Mouse (Mus musculus) gastrocnemius, postnatal 36 days (tissue): Measurements from ENCODE around the gene Cygb. TPM values are rescaled to one million over a fixed set of nuclear protein-coding genes. Genes with fewer than 3 reads are reported as not detected.
"Not testable (repeated sequence)": the region's sequence is repeated elsewhere in the genome, so short reads cannot be mapped to it uniquely, and the experiment has no call there.

Source experiments
- DNase-seq, 2 experiments: peaks; one replicate each; pipeline ENCODE4 v3.0.0; 2022
- intact Hi-C: fragments of 180-260 bp; cut with DNase I; formaldehyde crosslinking; loops from one replicate; pipeline ENCODE4 v1.15.1; 2025
- total RNA-seq, 2 experiments: library from RNA; stranded (reverse); gene quantifications; 2 replicates each; pipeline ENCODE4 v1.2.3; 2021

Cygb gene
- total RNA-seq, 2 experiments from 2014 or later = 8.4 to 13.6 TPM

- intact Hi-C loops = no loop called here
- DNase-seq = peak; percentile 77 to 84
Measured at GRCm38 (mm10) chr11:116621258-116621704, 32.8 kb downstream of the Cygb start.

GRCm38 (mm10) chr11:116620559-116621253, 33.4 kb downstream of the Cygb start:
- intact Hi-C loops = no loop called here

GRCm38 (mm10) chr11:116620073-116620472, 34.0 kb downstream of the Cygb start:
- DNase-seq = no peak
- intact Hi-C loops = no loop called here

More at GRCm38 (mm10) chr11:116620559-116621253, 33.4 kb downstream of the Cygb start:
- DNase-seq = no peak

- DNase-seq = no peak
- intact Hi-C loops = no loop called here
Measured at GRCm38 (mm10) chr11:116619561-116619960, 34.6 kb downstream of the Cygb start.

GRCm38 (mm10) chr11:116619156-116619555, 35.0 kb downstream of the Cygb start:
- DNase-seq = no peak

DNA sequence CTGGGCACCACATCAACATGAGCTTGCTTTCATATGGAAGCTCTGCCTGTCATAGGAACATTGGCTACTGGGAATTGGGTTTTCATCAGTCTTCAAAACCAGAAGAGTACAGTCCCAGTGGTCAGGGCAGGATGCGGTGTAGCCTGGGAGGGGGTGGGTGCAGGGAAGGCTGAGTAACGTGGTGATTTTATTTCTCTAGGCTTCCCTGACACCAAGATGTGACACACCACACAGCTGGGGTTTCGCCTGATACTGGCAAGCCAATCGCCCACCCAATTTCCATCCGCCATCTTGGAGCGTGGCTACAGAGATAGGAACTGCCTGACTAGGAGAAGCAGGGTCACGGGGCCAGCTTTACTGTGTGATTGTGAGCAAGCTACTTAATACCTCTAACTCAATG, 35.4 kb downstream of the Cygb start:
- intact Hi-C loops = no loop called here

More at GRCm38 (mm10) chr11:116619156-116619555, 35.0 kb downstream of the Cygb start:
- intact Hi-C loops = no loop called here

GRCm38 (mm10) chr11:116617641-116618040, 36.5 kb downstream of the Cygb start:
- DNase-seq = no peak

More for the DNA sequence above, 35.4 kb downstream of the Cygb start:
- DNase-seq = no peak

GRCm38 (mm10) chr11:116616438-116617118, 37.5 kb downstream of the Cygb start:
- no peak for DNase-seq
- intact Hi-C loops = no loop called here

More at GRCm38 (mm10) chr11:116617641-116618040, 36.5 kb downstream of the Cygb start:
- intact Hi-C loops = no loop called here

DNA sequence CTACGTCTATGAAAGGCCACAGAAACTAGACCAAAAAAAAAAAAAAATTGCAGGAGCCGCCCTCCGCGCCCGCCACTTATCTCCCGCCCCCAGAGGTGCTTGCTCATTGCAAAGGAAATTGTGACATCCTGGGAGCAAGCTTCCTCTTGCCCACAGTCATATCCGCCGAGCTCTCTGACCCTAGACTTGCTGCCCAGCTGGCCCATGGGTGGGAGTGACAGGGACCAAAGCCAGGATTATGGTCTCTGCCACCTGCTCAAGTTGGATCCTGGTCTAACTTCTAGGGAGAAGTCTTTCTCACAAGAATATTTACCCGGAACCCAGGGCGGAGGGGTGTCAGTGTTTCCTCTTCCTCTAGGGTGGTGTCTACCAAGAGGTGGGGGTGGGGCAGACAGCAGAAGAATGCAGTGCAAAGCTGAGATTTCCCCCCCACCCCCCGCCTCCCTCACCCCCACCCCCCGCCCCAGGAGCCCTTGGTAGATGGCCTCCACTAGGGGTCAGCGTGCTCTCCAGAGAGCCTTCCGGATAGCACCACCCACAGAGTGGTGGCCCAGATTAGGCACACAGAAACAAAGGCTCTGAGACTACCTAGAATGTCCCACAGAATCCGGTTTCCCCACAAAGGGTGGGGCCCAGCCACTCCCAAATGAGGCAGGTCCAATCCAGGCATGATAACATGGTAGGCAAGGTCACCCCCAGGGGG, 38.2 kb downstream of the Cygb start:
- no peak for DNase-seq

DNA sequence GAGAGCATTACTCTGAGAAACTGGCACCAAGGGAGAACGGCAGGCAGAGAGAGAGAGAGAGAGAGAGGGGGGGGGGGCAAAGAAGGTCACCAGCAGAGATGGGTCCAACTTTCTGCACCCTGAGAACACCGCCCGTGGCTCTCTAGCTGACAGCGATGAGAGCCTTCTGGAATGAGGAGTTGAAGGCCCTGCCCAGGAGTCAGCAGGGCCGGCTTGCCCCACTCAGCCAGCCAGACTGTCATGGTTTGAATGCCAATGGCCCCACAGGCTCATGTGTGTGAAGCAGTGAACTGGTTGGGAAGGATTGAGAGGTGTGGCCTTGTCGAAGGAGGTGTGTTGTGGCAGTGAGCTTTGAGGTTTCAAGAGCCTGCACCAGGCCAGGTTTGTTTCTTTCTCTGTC, 40.9 kb downstream of the Cygb start:
- no peak for DNase-seq
- intact Hi-C loops = no loop called here

More for the DNA sequence above, 38.2 kb downstream of the Cygb start:
- intact Hi-C loops = no loop called here

DNA sequence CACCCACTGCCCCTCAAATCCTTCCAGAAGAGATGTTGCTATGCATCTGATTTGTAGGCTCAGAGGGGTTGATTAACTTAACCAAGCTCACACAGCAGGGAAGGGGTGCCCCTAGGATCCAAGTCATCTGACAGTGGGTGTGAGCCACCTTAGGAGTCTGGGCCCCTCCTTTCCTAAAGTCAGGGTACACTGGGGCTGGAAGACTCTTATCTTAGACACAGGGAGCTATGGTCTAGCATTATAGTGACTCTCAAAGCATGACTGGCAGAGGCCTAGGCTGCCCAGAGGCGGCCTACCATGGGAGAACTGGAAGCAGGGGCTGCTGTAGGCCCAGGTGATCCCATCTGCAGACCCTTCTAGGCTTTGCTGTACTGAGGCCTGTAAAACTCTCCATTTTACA, 41.6 kb downstream of the Cygb start:
- no peak for DNase-seq
- intact Hi-C loops = no loop called here

DNA sequence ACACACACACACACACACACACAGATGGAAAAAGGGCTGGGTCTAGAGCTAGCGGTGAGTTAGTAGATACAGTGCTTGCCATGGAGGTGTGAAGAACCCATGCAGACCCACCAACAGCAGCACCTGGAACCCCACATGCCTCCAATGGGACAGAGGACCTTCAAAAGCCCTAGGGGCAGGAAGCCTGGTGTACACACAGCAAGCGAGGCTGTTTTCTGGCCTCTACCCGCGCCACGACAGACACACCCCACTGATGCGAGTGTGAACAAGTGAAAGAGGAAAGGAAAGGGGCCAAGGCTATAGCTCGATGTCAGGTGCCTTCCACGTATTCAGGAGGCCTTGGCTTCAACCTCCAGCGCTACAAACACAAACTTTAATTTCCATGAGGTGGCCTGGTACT, 42.2 kb downstream of the Cygb start:
- DNase-seq = no peak
- intact Hi-C loops = no loop called here

DNA sequence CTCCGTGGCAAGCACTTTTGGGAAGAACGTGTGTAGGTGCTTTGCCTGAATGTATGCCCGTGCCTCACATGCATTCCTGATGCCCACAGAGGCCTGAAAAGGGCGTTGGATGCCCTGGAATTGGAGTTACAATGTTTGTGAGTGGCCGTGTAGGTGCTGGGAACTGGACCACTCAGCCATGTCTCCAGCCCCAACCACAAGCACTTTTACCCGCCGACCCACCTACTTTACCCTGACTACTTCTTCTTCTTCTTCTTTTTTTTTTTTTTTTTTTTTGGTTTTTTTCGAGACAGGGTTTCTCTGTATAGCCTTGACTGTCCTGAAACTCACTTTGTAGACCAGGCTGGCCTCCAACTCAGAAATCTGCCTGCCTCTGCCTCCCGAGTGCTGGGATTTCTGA, 42.9 kb downstream of the Cygb start:
- intact Hi-C loops, DNase-seq: not testable (repeated sequence)

DNA sequence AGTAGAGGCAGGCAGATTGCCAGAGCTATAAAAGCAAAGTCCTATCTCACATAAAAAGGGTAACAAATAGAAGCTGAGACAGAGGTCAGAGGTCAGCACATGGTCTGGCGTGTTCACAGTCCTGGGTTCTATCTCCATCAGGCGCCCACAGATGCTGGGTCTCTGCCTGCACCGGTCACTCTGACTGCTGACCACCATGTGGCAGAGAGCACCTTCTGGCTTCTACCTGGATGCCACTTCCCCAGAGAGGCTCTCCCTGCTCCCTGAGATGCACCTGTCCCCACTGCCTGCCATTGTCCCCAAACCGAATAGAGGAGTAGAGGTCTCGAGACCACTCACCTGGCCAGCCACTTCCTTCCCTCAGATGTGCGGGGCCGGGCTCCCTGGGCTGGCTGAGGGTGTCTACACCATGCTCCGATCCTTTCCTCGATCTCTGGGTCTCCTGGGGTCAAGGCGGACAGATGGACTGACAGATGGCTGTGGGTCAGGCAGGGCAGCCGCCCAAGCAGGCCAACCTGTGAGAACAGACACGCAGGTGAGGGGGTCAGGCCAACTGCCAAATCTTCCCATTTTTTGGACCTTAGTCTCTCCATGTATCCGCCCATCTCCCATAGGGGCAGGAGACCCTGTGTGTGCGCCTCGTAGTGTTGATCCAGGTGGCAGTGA, 44.0 kb downstream of the Cygb start:
- intact Hi-C loops = no loop called here
- no peak for DNase-seq

DNA sequence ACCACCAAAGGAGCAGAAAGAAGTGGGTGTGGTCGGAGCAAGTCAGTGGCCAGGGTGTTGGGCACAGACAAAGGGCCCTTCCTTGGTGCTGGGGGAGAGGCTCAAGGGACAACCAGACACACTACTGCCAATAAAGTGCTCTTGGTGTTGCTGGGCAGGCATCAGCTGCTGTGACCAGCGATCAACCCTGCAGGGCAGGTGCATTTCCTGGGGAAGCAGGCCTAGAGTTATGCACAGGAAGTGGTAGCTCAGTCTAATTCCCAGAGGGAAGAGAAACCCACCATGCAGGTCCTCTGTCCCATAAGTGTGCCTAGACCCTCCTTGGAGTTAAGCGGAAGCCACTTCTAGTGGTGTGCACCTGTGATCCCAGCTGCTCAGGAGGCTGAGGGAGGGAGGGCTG, 46.4 kb downstream of the Cygb start:
- intact Hi-C loops = no loop called here
- no peak for DNase-seq

- DNase-seq = no peak
- intact Hi-C loops = no loop called here
Measured at GRCm38 (mm10) chr11:116604097-116604496, 50.0 kb downstream of the Cygb start.

DNA sequence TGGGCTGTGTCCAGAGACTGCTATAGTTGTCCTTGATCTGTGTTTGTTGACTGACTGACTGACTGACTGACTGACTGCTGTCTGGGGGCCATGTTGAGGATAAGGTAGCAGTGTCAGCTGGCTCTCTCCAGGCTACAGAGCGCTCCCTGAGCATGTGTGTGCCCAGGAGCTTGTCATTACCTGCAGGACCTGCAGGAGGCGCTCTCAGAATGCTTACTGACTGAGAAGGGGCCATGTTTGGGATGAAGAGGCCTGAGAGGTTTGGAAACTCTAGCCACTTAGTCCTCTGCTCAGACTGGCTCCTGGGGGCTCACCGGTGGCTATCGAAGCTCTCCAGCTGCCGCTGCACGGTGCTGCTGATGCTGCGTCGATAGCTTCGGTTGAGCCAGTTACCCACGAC, 50.8 kb downstream of the Cygb start:
- DNase-seq = no peak
- intact Hi-C loops = no loop called here

DNA sequence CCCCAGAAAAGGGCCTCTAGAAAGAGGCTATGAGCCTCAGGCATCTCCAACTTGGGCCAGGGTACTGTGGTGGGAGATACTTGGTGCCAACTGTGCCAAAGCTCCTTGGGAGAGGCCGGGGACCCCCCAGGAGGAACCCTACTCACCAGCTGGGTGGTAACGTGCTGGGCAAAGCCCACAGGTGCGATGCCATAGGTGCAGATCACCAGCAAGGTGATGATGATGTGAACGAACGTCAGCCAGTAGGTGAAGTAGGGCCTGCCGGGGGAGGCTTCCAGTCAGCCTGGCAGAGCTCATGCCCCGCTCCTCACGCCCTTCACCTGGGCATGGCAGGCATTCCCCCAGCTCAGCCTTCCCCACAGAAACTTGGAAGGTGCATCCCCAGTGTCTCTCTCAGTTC, 52.1 kb downstream of the Cygb start:
- intact Hi-C loops = no loop called here
- no peak for DNase-seq

DNA sequence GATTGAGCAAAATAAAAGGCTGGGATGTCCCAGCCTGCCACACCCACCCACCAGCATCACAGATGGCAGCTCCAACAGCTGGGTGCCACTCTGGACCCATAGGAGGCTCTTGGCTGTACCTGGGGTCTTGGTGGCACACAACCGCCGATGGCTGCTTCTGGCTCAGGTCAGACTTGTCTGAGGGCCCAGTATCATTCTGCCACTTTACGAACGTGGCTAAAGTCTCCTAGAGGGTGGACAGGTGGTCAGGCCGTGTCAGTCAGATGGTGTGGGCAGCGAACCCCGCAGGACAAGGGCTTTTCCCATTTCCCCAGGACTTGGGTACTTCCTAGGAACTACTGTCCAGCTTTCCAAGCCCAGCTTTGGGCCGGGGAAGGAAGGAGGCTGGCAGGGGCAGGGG, 52.9 kb downstream of the Cygb start:
- intact Hi-C loops = no loop called here
- DNase-seq = no peak

- DNase-seq = no peak
- intact Hi-C loops = no loop called here
Measured at GRCm38 (mm10) chr11:116599230-116599629, 54.9 kb downstream of the Cygb start.

- no peak for DNase-seq
- intact Hi-C loops = no loop called here
Measured at GRCm38 (mm10) chr11:116598193-116598592, 55.9 kb downstream of the Cygb start.
